Mouse (Mus musculus): ENCODE results near the gene Larp1b.

Gene Larp1b

GRCm38 (mm10) chr3:41018022-41018608, 68.5 kb downstream of the Larp1b start:
- no peak for ATAC-seq (ENCODE audit: insufficient number of reproducible peaks, low FRiP score, low TSS enrichment)

- no peak for ATAC-seq (ENCODE audit: insufficient number of reproducible peaks, low FRiP score, low TSS enrichment)
Measured at GRCm38 (mm10) chr3:41020687-41021086, 71.1 kb downstream of the Larp1b start.

- peak; percentile 83 for ATAC-seq (ENCODE audit: insufficient number of reproducible peaks, low FRiP score, low TSS enrichment)
Measured at GRCm38 (mm10) chr3:41021980-41022379, 72.4 kb downstream of the Larp1b start.

- no peak for ATAC-seq (ENCODE audit: insufficient number of reproducible peaks, low FRiP score, low TSS enrichment)
Measured at GRCm38 (mm10) chr3:41030705-41031104, 81.1 kb downstream of the Larp1b start.

- ATAC-seq (ENCODE audit: insufficient number of reproducible peaks, low FRiP score, low TSS enrichment): no peak
Measured at GRCm38 (mm10) chr3:41031286-41032210, 81.9 kb downstream of the Larp1b start.

- no peak for ATAC-seq (ENCODE audit: insufficient number of reproducible peaks, low FRiP score, low TSS enrichment)
Measured at GRCm38 (mm10) chr3:41038297-41038916, 88.8 kb downstream of the Larp1b start.

- no peak for ATAC-seq (ENCODE audit: insufficient number of reproducible peaks, low FRiP score, low TSS enrichment)
Measured at GRCm38 (mm10) chr3:41041241-41041640, 91.6 kb downstream of the Larp1b start.

GRCm38 (mm10) chr3:41042195-41042938, 92.7 kb downstream of the Larp1b start:
- peak; percentile 68; the same call in 1 of the 2 replicates for ATAC-seq (ENCODE audit: insufficient number of reproducible peaks, low FRiP score, low TSS enrichment)

- ATAC-seq (ENCODE audit: insufficient number of reproducible peaks, low FRiP score, low TSS enrichment): no peak
Measured at GRCm38 (mm10) chr3:41043756-41044354, 94.2 kb downstream of the Larp1b start.

- no peak; the same call in 1 of the 2 replicates for ATAC-seq (ENCODE audit: insufficient number of reproducible peaks, low FRiP score, low TSS enrichment)
Measured at GRCm38 (mm10) chr3:41047838-41048237, 98.2 kb downstream of the Larp1b start.

GRCm38 (mm10) chr3:41053334-41053733, 103.7 kb downstream of the Larp1b start:
- ATAC-seq (ENCODE audit: insufficient number of reproducible peaks, low FRiP score, low TSS enrichment): no peak

GRCm38 (mm10) chr3:41058395-41058794, 108.8 kb downstream of the Larp1b start:
- peak; percentile 79 for ATAC-seq (ENCODE audit: insufficient number of reproducible peaks, low FRiP score, low TSS enrichment)

GRCm38 (mm10) chr3:41059249-41059648, 109.6 kb downstream of the Larp1b start:
- no peak for ATAC-seq (ENCODE audit: insufficient number of reproducible peaks, low FRiP score, low TSS enrichment)

- ATAC-seq (ENCODE audit: insufficient number of reproducible peaks, low FRiP score, low TSS enrichment): no peak
Measured at GRCm38 (mm10) chr3:41061831-41062565, 112.4 kb downstream of the Larp1b start.

GRCm38 (mm10) chr3:41062758-41063157, 113.1 kb downstream of the Larp1b start:
- no peak for ATAC-seq (ENCODE audit: insufficient number of reproducible peaks, low FRiP score, low TSS enrichment)

GRCm38 (mm10) chr3:41065320-41065719, 115.7 kb downstream of the Larp1b start:
- ATAC-seq (ENCODE audit: insufficient number of reproducible peaks, low FRiP score, low TSS enrichment): no peak

- ATAC-seq (ENCODE audit: insufficient number of reproducible peaks, low FRiP score, low TSS enrichment): peak; percentile 71; the same call in 1 of the 2 replicates
Measured at GRCm38 (mm10) chr3:41070519-41070918, 120.9 kb downstream of the Larp1b start.

- ATAC-seq (ENCODE audit: insufficient number of reproducible peaks, low FRiP score, low TSS enrichment): no peak
Measured at GRCm38 (mm10) chr3:41075376-41075775, 125.7 kb downstream of the Larp1b start.

GRCm38 (mm10) chr3:41078673-41079072, 129.0 kb downstream of the Larp1b start:
- ATAC-seq (ENCODE audit: insufficient number of reproducible peaks, low FRiP score, low TSS enrichment): no peak
